ENCODE assay signal across 28 mouse cellular contexts in genomic region chr7:124039142-124039541, GRCm38 (mm10). TPM values are rescaled to one million over a fixed set of nuclear protein-coding genes. Genes with fewer than 3 reads are reported as not detected.
DNase-seq lines count a peak whose midpoint lies in the region; ATAC-seq lines count a peak whose summit lies in the region.
"Had no signal": no experiment of that assay in that cellular context is flagged by ENCODE, and none has a peak within 500 bp of the region (broad histone marks: within the 10 kb centered on the region; RNA-seq: fewer than 3 reads in every experiment).

No protein-coding gene starts in this region.

- H3K4me2 ChIP-seq in embryonic facial prominence, embryonic 11.5 days (ENCODE audit: low read depth, low read length): no peak overlapping the region
- peak overlapping the region; percentile 5; the same call in 1 of the 2 replicates for H3K4me2 ChIP-seq in limb, embryonic 11.5 days (ENCODE audit: low read depth, severe bottlenecking)
- no peak overlapping the region for H3K4me2 ChIP-seq in embryonic facial prominence, embryonic 14.5 days (ENCODE audit: low read depth, low read length)
- peak overlapping the region; percentile 8 for H3K4me2 ChIP-seq in limb, embryonic 12.5 days
- H3K4me2 ChIP-seq: embryonic facial prominence, embryonic 13.5 days; forebrain, embryonic 13.5 days; heart, embryonic 13.5 days; hindbrain, embryonic 14.5 days had no signal

- no peaks in the 10 kb centered on the region for H3K4me1 ChIP-seq in embryonic facial prominence, embryonic 11.5 days (ENCODE audit: control insufficient read depth, insufficient read depth, low read length)
- H3K4me1 ChIP-seq in embryonic facial prominence, embryonic 10.5 days: peaks cover 18% of the 10 kb centered on the region
- peaks cover 11% of the 10 kb centered on the region for H3K4me1 ChIP-seq in limb, embryonic 11.5 days (ENCODE audit: control insufficient read depth, insufficient read depth, low read length)
- peaks cover 33% of the 10 kb centered on the region for H3K4me1 ChIP-seq in limb, embryonic 10.5 days
- no peaks in the 10 kb centered on the region for H3K4me1 ChIP-seq in embryonic facial prominence, embryonic 14.5 days (ENCODE audit: control insufficient read depth, insufficient read depth, low read length)
- H3K4me1 ChIP-seq in limb, embryonic 12.5 days (replicated peaks): peaks cover 27% of the 10 kb centered on the region
- H3K4me1 ChIP-seq: heart, embryonic 10.5 days; heart, embryonic 13.5 days had no signal

- no peak for ATAC-seq in embryonic facial prominence, embryonic 11.5 days (replicated peaks; ENCODE audit: insufficient number of reproducible peaks, low FRiP score, low TSS enrichment, low read depth)
- ATAC-seq in limb, embryonic 11.5 days (ENCODE audit: insufficient number of reproducible peaks, low FRiP score, low TSS enrichment, low read depth): peak; percentile 78
- ATAC-seq in embryonic facial prominence, embryonic 14.5 days (ENCODE audit: low read depth): no peak
- peak; percentile 80 for ATAC-seq in limb, embryonic 12.5 days (ENCODE audit: insufficient number of reproducible peaks, insufficient read depth, low FRiP score, low TSS enrichment, low read depth)
- ATAC-seq: forebrain, embryonic 13.5 days; forebrain, embryonic 16.5 days; hindbrain, postnatal 0 days; inflammation-experienced regulatory T-cells, adult 6 months; intestine, embryonic 16.5 days had no signal

- no peak overlapping the region for H3K9ac ChIP-seq in embryonic facial prominence, embryonic 11.5 days (replicated peaks; ENCODE audit: low read length)
- no peak overlapping the region for H3K9ac ChIP-seq in limb, embryonic 11.5 days (ENCODE audit: low read length)
- H3K9ac ChIP-seq in embryonic facial prominence, embryonic 14.5 days (ENCODE audit: low read depth, low read length): no peak overlapping the region
- H3K9ac ChIP-seq in limb, embryonic 12.5 days (replicated peaks): no peak overlapping the region
- H3K9ac ChIP-seq: embryonic facial prominence, embryonic 13.5 days; forebrain, embryonic 13.5 days; heart, embryonic 13.5 days; hindbrain, embryonic 14.5 days had no signal

- H3K4me3 ChIP-seq in embryonic facial prominence, embryonic 11.5 days (ENCODE audit: low read depth, low read length): no peak overlapping the region
- H3K4me3 ChIP-seq in embryonic facial prominence, embryonic 10.5 days: no peak overlapping the region
- H3K4me3 ChIP-seq in limb, embryonic 11.5 days (ENCODE audit: low read depth, low read length): no peak overlapping the region
- no peak overlapping the region for H3K4me3 ChIP-seq in limb, embryonic 10.5 days
- no peak overlapping the region for H3K4me3 ChIP-seq in embryonic facial prominence, embryonic 14.5 days (ENCODE audit: low read depth, low read length)
- no peak overlapping the region for H3K4me3 ChIP-seq in limb, embryonic 12.5 days (replicated peaks)
- H3K4me3 ChIP-seq: embryonic facial prominence, embryonic 13.5 days; forebrain, embryonic 10.5 days; forebrain, embryonic 13.5 days; gastrocnemius, adult 2 months; heart, embryonic 10.5 days; heart, embryonic 13.5 days had no signal

- H3K27ac ChIP-seq in embryonic facial prominence, embryonic 11.5 days (replicated peaks; ENCODE audit: low read depth, low read length): no peak overlapping the region
- no peak overlapping the region for H3K27ac ChIP-seq in embryonic facial prominence, embryonic 10.5 days (replicated peaks)
- no peak overlapping the region for H3K27ac ChIP-seq in limb, embryonic 11.5 days (replicated peaks; ENCODE audit: low read depth, low read length)
- H3K27ac ChIP-seq in limb, embryonic 10.5 days: no peak overlapping the region
- H3K27ac ChIP-seq in embryonic facial prominence, embryonic 14.5 days (replicated peaks; ENCODE audit: low read depth, low read length): no peak overlapping the region
- H3K27ac ChIP-seq in limb, embryonic 12.5 days: no peak overlapping the region
- H3K27ac ChIP-seq: embryonic facial prominence, embryonic 13.5 days; forebrain, embryonic 10.5 days; forebrain, embryonic 13.5 days; gastrocnemius, adult 2 months; heart, embryonic 10.5 days; heart, embryonic 13.5 days; hindbrain, embryonic 14.5 days; hindbrain, postnatal 0 days had no signal

- DNase-seq in embryonic facial prominence, embryonic 11.5 days (ENCODE audit: low spot score): peak; percentile 64
- no peak for DNase-seq in embryonic facial prominence, embryonic 10.5 days (ENCODE audit: low spot score)
- peak; percentile 32 for DNase-seq in limb, embryonic 11.5 days (ENCODE audit: low spot score)
- no peak for DNase-seq in limb, embryonic 10.5 days (ENCODE audit: low spot score)
- DNase-seq in embryonic facial prominence, embryonic 14.5 days (ENCODE audit: low spot score): peak; percentile 41
- no peak for DNase-seq in cerebellum, adult 11 months
- DNase-seq in cerebellum, postnatal 14 days: no peak
- DNase-seq: adrenal gland, postnatal 10 days; adrenal gland, postnatal 36 days; cerebellum, adult 2 months; cerebellum, adult 9-11 months; cerebellum, postnatal 36 days; gastrocnemius, adult 2 months; gastrocnemius, postnatal 14 days; heart, adult 18-20 months; heart, postnatal 14 days; heart, postnatal 4 days had no signal

- H3K36me3 ChIP-seq in embryonic facial prominence, embryonic 11.5 days (replicated peaks; ENCODE audit: control insufficient read depth, insufficient read depth, low read depth, low read length): no peaks in the 10 kb centered on the region
- H3K36me3 ChIP-seq in embryonic facial prominence, embryonic 10.5 days (replicated peaks): no peaks in the 10 kb centered on the region
- no peaks in the 10 kb centered on the region for H3K36me3 ChIP-seq in limb, embryonic 11.5 days (ENCODE audit: control insufficient read depth, insufficient read depth, low read length)
- no peaks in the 10 kb centered on the region for H3K36me3 ChIP-seq in limb, embryonic 10.5 days
- no peaks in the 10 kb centered on the region for H3K36me3 ChIP-seq in embryonic facial prominence, embryonic 14.5 days (ENCODE audit: control insufficient read depth, insufficient read depth, low read length)
- no peaks in the 10 kb centered on the region for H3K36me3 ChIP-seq in limb, embryonic 12.5 days
- H3K36me3 ChIP-seq: embryonic facial prominence, embryonic 13.5 days; forebrain, embryonic 10.5 days; heart, embryonic 10.5 days; heart, embryonic 13.5 days had no signal

- no peaks in the 10 kb centered on the region for H3K27me3 ChIP-seq in embryonic facial prominence, embryonic 11.5 days (ENCODE audit: control insufficient read depth, insufficient read depth, low read length)
- H3K27me3 ChIP-seq in embryonic facial prominence, embryonic 10.5 days (replicated peaks; ENCODE audit: low read depth, poor library complexity, severe bottlenecking): no peaks in the 10 kb centered on the region
- H3K27me3 ChIP-seq in limb, embryonic 11.5 days (ENCODE audit: control insufficient read depth, insufficient read depth, low read length): no peaks in the 10 kb centered on the region
- H3K27me3 ChIP-seq in limb, embryonic 10.5 days (ENCODE audit: low read depth, poor library complexity, severe bottlenecking): no peaks in the 10 kb centered on the region
- no peaks in the 10 kb centered on the region for H3K27me3 ChIP-seq in embryonic facial prominence, embryonic 14.5 days (replicated peaks; ENCODE audit: control insufficient read depth, insufficient read depth, low read length)
- H3K27me3 ChIP-seq in limb, embryonic 12.5 days: no peaks in the 10 kb centered on the region
- H3K27me3 ChIP-seq: forebrain, embryonic 13.5 days; heart, embryonic 13.5 days had no signal

- no peaks in the 10 kb centered on the region for H3K9me3 ChIP-seq in embryonic facial prominence, embryonic 11.5 days (replicated peaks; ENCODE audit: control insufficient read depth, low read length)
- no peaks in the 10 kb centered on the region for H3K9me3 ChIP-seq in embryonic facial prominence, embryonic 10.5 days
- H3K9me3 ChIP-seq in limb, embryonic 11.5 days (ENCODE audit: control insufficient read depth, low read length): no peaks in the 10 kb centered on the region
- H3K9me3 ChIP-seq in limb, embryonic 10.5 days (replicated peaks): no peaks in the 10 kb centered on the region
- no peaks in the 10 kb centered on the region for H3K9me3 ChIP-seq in embryonic facial prominence, embryonic 14.5 days (ENCODE audit: control insufficient read depth, low read length)
- H3K9me3 ChIP-seq in limb, embryonic 12.5 days: no peaks in the 10 kb centered on the region
- H3K9me3 ChIP-seq: embryonic facial prominence, embryonic 13.5 days; forebrain, embryonic 10.5 days; forebrain, embryonic 13.5 days; heart, embryonic 10.5 days; heart, embryonic 13.5 days had no signal

- 43% methylated on average over 5 of the region's 5 CpGs for WGBS in embryonic facial prominence, embryonic 11.5 days
- WGBS in embryonic facial prominence, embryonic 10.5 days: 47% methylated on average over 5 of the region's 5 CpGs
- WGBS in limb, embryonic 11.5 days: 11% methylated on average over 5 of the region's 5 CpGs
- WGBS in limb, embryonic 10.5 days: 33% methylated on average over 5 of the region's 5 CpGs
- 28% methylated on average over 5 of the region's 5 CpGs for WGBS in embryonic facial prominence, embryonic 14.5 days
- WGBS in limb, embryonic 12.5 days: 14% methylated on average over 5 of the region's 5 CpGs

RNA-seq across cellular contexts. Expression of gene Hs3st4, which starts 56.5 kb away (rescaled TPM):
- polyA plus RNA-seq in embryonic facial prominence, embryonic 11.5 days (2014; fragmentation: Nextera tagmentation; extraction: Ambion mirVana): 0.08 and 0.14 TPM in 2 replicates
- polyA plus RNA-seq in embryonic facial prominence, embryonic 10.5 days (2016; fragmentation: Nextera tagmentation; extraction: Ambion mirVana): 0.11 TPM in 1 of 2 replicates, not detected in the other
- polyA plus RNA-seq in limb, embryonic 11.5 days (2014; fragmentation: Nextera tagmentation; extraction: Ambion mirVana): 0.16 TPM in 1 of 2 replicates, not detected in the other
- not detected in 2 replicates for polyA plus RNA-seq in limb, embryonic 10.5 days (2016; fragmentation: Nextera tagmentation; extraction: Ambion mirVana)
- polyA plus RNA-seq in embryonic facial prominence, embryonic 14.5 days (2014; fragmentation: Nextera tagmentation; extraction: Ambion mirVana): 0.08 and 0.18 TPM in 2 replicates
- 0.37 and 0.46 TPM in 2 replicates for polyA plus RNA-seq in limb, embryonic 12.5 days (2016; fragmentation: Nextera tagmentation; extraction: Ambion mirVana)
- polyA plus RNA-seq: forebrain, embryonic 10.5 days; inflammation-experienced regulatory T-cells, adult 6 months had no signal

Comparison
In these comparisons a context has a peak if more than half of its experiments do, and no peak if none do; other contexts are left out.
1. DNase-seq: peak in embryonic facial prominence, embryonic 11.5 days (single experiment), limb, embryonic 11.5 days (single experiment) and embryonic facial prominence, embryonic 14.5 days (single experiment); none in embryonic facial prominence, embryonic 10.5 days (single experiment), limb, embryonic 10.5 days (single experiment), cerebellum, adult 11 months (single experiment) and cerebellum, postnatal 14 days (0 of 2).
2. ATAC-seq: peak in limb, embryonic 11.5 days (single experiment) and limb, embryonic 12.5 days (single experiment); none in embryonic facial prominence, embryonic 11.5 days (single experiment) and embryonic facial prominence, embryonic 14.5 days (single experiment).
3. H3K4me2 ChIP-seq: peak in limb, embryonic 11.5 days (single experiment) and limb, embryonic 12.5 days (single experiment); none in embryonic facial prominence, embryonic 11.5 days (single experiment) and embryonic facial prominence, embryonic 14.5 days (single experiment).